Mouse (Mus musculus) forebrain, embryonic 14.5 days (tissue): Measurements from ENCODE around the gene Vangl1. TPM values are rescaled to one million over a fixed set of nuclear protein-coding genes. Genes with fewer than 3 reads are reported as not detected.

Experiments used
- ATAC-seq: fragments of 200-750 bp; cut with Nextera tagmentation; 2 replicates; pipeline ENCODE4 v1.8.0; 2017; ENCODE audit warnings: mild to moderate bottlenecking, moderate library complexity
- DNase-seq: peaks from one replicate; pipeline ENCODE4 v3.0.0-alpha.2; 2015; ENCODE audit warnings: low spot score
- H3K27ac ChIP-seq: fragments of 300-500 bp; sonication (generic); 2 replicates; pipeline ENCODE4 v1.5.1; 2014; ENCODE audit warnings: low read depth, mild to moderate bottlenecking, control low read depth, low read length, moderate library complexity
- H3K27me3 ChIP-seq: fragments of 300-500 bp; sonication (generic); replicated peaks from 2 replicates; pipeline ENCODE4 v1.6.1; 2014; ENCODE audit warnings: low read length, control low read depth, mixed read lengths; ENCODE audit not compliant: control insufficient read depth, insufficient read depth
- H3K36me3 ChIP-seq: fragments of 300-500 bp; sonication (generic); 2 replicates; pipeline ENCODE4 v1.6.1; 2014; ENCODE audit warnings: low read length, control low read depth; ENCODE audit not compliant: control insufficient read depth, insufficient read depth
- H3K4me1 ChIP-seq: fragments of 300-500 bp; sonication (generic); 2 replicates; pipeline ENCODE4 v1.6.1; 2014; ENCODE audit warnings: antibody characterized with exemption, low read length, control low read depth; ENCODE audit not compliant: control insufficient read depth, insufficient read depth
- H3K4me2 ChIP-seq: fragments of 300-500 bp; sonication (generic); 2 replicates; pipeline ENCODE4 v1.6.1; 2014; ENCODE audit warnings: mild to moderate bottlenecking, control low read depth, low read length
- H3K4me3 ChIP-seq: fragments of 300-500 bp; sonication (generic); 2 replicates; pipeline ENCODE4 v1.5.1; 2014; ENCODE audit warnings: low read depth, low read length, control low read depth
- H3K9ac ChIP-seq: fragments of 300-500 bp; sonication (generic); 2 replicates; pipeline ENCODE4 v1.6.1; 2014; ENCODE audit warnings: mild to moderate bottlenecking, low read length, control low read depth, moderate library complexity
- H3K9me3 ChIP-seq: fragments of 300-500 bp; sonication (generic); replicated peaks from 2 replicates; pipeline ENCODE4 v1.6.1; 2016; ENCODE audit warnings: low read length, control low read depth, mixed read lengths; ENCODE audit not compliant: control insufficient read depth
- WGBS: fragments of 180-500 bp; shearing (Covaris S2); extraction: QIAGEN DNeasy Blood & Tissue Kit; methylation state at CpG from one replicate; pipeline ENCODE4 v1.1.7; 2014; 5-methylcytosine and 5-hydroxymethylcytosine counted together
- polyA plus RNA-seq: library from polyadenylated mRNA; unstranded; fragments of >200 nt; fragmentation: Nextera tagmentation; extraction: Ambion mirVana; gene quantifications from 2 replicates; pipeline ENCODE4 v1.2.1, GENCODE M21; 2014

The Vangl1 gene
- polyA plus RNA-seq, 1 experiment from 2014 or later = 4.6 TPM

DNA sequence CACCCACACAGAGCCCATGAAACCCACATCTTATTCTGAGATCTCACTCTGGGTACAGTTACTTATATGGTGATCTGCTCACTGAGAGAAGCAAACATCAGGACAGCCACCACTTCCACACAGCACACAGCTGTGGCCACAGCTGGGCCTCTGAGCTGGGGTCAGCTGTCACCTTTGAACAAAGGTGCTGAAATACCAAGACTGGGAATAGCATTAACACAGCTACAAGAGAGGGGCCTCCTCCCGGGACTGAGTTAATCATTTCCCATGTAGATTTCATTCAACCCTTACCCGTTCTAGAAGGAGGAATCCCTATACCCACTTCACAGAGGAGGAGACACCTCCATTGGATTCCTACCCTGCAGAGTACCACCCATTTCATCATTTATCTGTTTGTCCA, 8.7 kb downstream of the Vangl1 start:
- DNase-seq = no peak
- WGBS = 42% methylated on average over 2 of the region's 2 CpGs
- Histone ChIP-seq H3K27me3 (peaks cover 33% of the 10 kb centered on the region), H3K27ac (no peak overlapping the region), H3K4me3 (no peak overlapping the region), H3K9ac (no peak overlapping the region), H3K4me1 (peaks cover 7% of the 10 kb centered on the region), H3K36me3 (no peaks in the 10 kb centered on the region), H3K4me2 (no peak overlapping the region), H3K9me3 (no peaks in the 10 kb centered on the region)
- no peak for ATAC-seq

DNA sequence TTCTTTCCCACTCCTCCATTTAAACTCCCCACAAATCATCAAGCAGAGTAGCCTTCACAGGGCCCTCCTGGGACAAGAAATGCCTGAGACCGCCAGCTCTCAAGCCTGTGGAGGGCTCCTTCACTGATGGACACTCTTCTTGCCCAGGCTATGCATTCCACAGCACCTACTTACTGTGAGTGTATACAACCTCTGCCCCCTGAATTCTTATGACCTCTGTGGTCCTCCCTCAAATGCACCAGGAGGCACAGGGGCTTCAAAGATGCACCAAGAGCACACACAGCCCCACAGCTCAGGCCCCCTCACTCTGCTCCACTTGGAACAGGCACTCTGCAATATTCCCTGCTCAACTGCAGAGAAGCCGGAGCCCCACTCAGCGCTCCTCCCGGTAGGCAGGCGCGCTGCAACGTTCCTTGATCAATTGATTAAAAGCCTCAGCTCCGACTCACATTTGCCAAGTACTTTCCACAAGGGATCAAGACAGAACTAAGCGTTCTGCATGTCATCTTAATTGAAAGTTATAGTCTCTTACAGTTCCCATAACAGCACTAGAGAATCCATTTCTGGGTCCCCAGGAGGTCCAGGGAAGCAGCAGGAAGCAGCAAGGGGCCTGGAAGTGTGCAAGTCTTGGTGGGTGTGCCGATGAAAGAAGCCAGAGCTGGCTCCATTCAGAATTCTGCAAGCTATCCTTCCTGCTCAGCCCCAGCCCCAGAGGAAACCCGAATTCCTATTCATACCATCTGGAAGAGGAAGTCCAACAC, 10.0 kb downstream of the Vangl1 start:
- Histone ChIP-seq H3K36me3 (no peaks in the 10 kb centered on the region), H3K4me3 (no peak overlapping the region), H3K9ac (no peak overlapping the region; the same call in 1 of the 2 replicates), H3K27ac (0 out of 2 replicates have a peak overlapping the region, but pooled peaks have one; percentile 3), H3K4me2 (peak overlapping the region; percentile 35; the same call in 1 of the 2 replicates), H3K27me3 (peaks cover 28% of the 10 kb centered on the region), H3K4me1 (peaks cover 8% of the 10 kb centered on the region), H3K9me3 (no peaks in the 10 kb centered on the region)
- DNase-seq = peak; percentile 61
- ATAC-seq = peak; percentile 48; the same call in 1 of the 2 replicates
- WGBS = 3% methylated on average over 11 of the region's 11 CpGs

DNA sequence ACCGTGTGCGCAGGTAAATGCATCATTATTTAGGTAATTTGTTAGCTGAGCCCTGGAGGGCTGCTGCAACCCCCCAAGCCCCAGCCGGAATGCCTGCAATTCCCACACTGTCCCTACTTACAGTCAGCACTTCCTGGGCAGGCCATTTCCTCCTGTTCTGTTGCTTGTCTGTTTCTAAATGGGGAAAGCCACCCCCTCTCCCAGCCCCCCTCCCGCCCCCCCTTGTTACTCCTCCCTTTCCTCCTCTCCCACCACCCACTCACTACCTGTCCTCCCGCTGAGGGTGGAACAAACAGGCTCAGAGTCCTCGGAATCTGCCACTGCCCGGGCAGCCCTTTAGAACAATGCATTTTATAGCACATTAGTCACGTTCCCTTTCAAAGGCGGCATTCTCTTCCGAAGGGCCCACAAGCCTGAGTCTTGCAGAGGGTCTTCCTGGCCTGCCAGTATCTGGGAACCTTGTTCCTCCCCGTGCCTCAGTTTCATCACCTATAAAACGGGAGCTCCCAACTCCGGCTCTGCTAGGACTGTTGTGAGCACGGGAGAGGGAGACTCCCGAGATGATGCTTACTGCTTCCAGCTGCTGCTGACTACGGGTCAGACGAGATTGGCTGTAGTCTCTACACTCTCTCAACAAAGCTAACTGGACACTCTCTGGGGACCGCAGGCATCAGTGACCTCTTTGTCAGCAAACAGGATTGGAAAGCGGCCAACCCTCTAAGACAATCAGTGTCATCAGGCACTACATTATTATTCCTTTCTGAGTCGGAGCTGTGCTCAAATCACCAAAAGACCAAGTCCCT, 10.8 kb downstream of the Vangl1 start:
- Histone ChIP-seq H3K4me2 (peak overlapping the region; percentile 35; the same call in 1 of the 2 replicates), H3K4me3 (no peak overlapping the region), H3K4me1 (peaks cover 14% of the 10 kb centered on the region), H3K27me3 (peaks cover 22% of the 10 kb centered on the region), H3K27ac (peak overlapping the region; percentile 3; the same call in 1 of the 2 replicates), H3K9me3 (no peaks in the 10 kb centered on the region), H3K9ac (no peak overlapping the region; the same call in 1 of the 2 replicates), H3K36me3 (no peaks in the 10 kb centered on the region)
- 3% methylated on average over 20 of the region's 20 CpGs for WGBS
- peak; percentile 30 for DNase-seq
- no peak; the same call in 1 of the 2 replicates for ATAC-seq

DNA sequence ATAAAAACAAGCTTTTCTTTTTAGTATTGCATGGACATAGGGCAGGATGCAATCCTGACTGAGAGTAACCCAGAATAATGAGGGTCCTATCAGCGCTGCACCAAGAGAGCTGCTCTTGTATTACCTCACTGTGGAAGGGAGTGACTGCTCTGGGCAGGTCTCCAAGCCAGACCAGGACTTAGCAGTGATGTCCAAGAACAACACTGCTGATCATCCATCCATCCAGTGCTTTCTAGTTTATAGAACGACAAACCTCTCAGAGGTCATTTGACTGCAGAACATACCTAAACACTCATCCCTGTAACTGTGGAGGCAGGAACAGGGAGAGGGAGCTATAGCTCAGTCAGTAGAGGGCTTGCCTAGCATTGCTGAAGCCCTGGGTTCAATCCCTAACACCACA, 11.9 kb downstream of the Vangl1 start:
- H3K4me2 ChIP-seq = no peak overlapping the region
- H3K4me3 ChIP-seq = no peak overlapping the region
- H3K27me3 ChIP-seq = peaks cover 17% of the 10 kb centered on the region
- ATAC-seq (no peak), DNase-seq (no peak)
- H3K9me3 ChIP-seq = no peaks in the 10 kb centered on the region
- 80% methylated on average over 2 of the region's 2 CpGs for WGBS
- H3K36me3 ChIP-seq = no peaks in the 10 kb centered on the region
- H3K9ac ChIP-seq = no peak overlapping the region
- no peak overlapping the region for H3K27ac ChIP-seq
- peaks cover 14% of the 10 kb centered on the region for H3K4me1 ChIP-seq

DNA sequence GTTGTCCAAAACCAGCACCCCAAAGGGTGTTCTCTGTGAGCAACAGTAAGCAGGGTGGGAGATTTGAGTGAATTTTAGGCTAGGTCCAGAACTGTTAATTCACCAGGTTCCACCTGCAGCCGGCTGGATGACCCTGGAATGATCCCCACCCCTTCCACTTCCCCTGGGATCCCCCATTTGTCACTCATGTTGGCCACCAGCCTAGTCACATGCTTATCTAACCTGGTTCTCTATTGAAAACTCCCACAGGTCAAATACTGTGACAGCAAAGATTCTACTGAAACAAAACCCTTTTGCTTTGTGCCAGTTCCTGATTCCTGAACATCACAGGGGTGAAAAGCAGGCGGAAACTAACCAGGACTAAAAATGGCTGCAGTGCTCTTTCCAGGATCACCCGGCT, 12.9 kb downstream of the Vangl1 start:
- no peak for DNase-seq
- Histone ChIP-seq H3K4me3 (no peak overlapping the region), H3K9ac (no peak overlapping the region), H3K36me3 (no peaks in the 10 kb centered on the region), H3K4me2 (no peak overlapping the region), H3K27ac (no peak overlapping the region), H3K4me1 (peaks cover 14% of the 10 kb centered on the region), H3K27me3 (peaks cover 13% of the 10 kb centered on the region), H3K9me3 (no peaks in the 10 kb centered on the region)
- ATAC-seq = no peak
- WGBS = 91% methylated on average over 3 of the region's 3 CpGs

DNA sequence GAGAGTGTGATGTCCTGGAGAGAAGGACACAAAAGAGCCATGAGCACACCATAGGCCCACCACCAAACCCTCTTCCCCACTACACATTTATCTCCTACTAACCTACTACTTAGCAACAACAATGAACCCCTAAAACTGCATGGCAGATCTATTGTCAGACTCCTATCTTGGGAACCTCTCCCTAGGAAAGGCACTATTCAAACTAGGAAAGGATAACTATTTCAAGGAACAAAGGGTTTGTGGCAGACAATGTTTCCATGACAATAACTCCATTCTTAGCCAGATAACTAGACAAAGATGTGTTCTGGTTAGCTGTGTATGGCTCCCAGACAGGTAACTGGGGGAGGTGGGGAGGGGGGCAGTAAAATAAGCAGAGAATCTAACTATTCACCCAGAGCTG, 13.9 kb downstream of the Vangl1 start:
- Histone ChIP-seq H3K9me3 (no peaks in the 10 kb centered on the region), H3K36me3 (no peaks in the 10 kb centered on the region), H3K27ac (no peak overlapping the region), H3K9ac (no peak overlapping the region), H3K4me2 (no peak overlapping the region), H3K27me3 (peaks cover 11% of the 10 kb centered on the region; the same call in 1 of the 2 replicates), H3K4me3 (no peak overlapping the region), H3K4me1 (peaks cover 14% of the 10 kb centered on the region)
- ATAC-seq (no peak), DNase-seq (no peak)

DNA sequence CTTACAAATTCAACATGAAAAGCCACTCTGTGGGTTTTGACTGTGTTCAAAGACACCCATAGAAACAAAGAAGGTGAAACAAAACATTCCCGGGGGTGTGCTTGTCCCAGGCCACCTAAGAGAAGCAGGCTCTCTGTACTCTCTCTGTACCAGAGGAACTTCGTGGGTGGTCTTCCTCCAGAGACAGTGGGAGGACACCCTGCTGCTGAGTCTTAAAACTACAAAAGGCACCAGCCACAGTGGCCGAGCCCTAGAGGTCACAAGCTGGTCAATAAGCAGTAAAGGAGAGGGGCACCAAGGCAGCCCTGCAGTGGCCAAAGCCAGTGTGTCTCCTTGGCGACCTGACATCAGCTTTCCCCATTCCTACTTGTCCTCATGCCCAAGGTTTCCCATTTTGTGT, 14.5 kb downstream of the Vangl1 start:
- Histone ChIP-seq H3K27ac (no peak overlapping the region), H3K9ac (no peak overlapping the region), H3K4me3 (no peak overlapping the region), H3K27me3 (peaks cover 11% of the 10 kb centered on the region; the same call in 1 of the 2 replicates), H3K4me1 (peaks cover 14% of the 10 kb centered on the region), H3K36me3 (no peaks in the 10 kb centered on the region), H3K4me2 (no peak overlapping the region), H3K9me3 (no peaks in the 10 kb centered on the region)
- WGBS = 3% methylated on average over 4 of the region's 4 CpGs
- DNase-seq (no peak), ATAC-seq (no peak)

DNA sequence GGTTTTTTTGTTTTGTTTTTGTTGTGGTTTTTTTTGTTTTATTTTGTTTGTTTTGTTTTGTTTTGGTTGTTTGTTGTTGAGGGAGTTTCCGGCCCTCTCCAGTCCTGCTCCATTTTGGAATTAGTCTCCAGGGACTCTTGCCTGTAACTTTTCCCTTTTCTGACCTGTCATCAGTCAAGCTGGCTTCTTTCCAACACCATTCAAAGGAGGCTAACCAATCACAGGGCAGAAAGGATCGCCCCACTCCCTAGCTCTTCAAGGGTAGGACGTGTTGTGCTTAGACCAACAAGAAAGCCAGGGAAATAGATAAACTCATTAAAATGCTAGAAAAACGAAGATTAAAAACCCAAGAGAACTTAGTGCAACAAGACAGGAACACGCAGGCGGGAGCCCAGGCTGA, 15.5 kb downstream of the Vangl1 start:
- H3K4me3 ChIP-seq = no peak overlapping the region
- peaks cover 9% of the 10 kb centered on the region for H3K4me1 ChIP-seq
- no peak overlapping the region for H3K9ac ChIP-seq
- WGBS = 7% methylated on average over 6 of the region's 6 CpGs
- peaks cover 11% of the 10 kb centered on the region; the same call in 1 of the 2 replicates for H3K27me3 ChIP-seq
- H3K4me2 ChIP-seq = 0 out of 2 replicates have a peak overlapping the region, but pooled peaks have one; percentile 9
- no peaks in the 10 kb centered on the region for H3K36me3 ChIP-seq
- no peaks in the 10 kb centered on the region for H3K9me3 ChIP-seq
- no peak overlapping the region for H3K27ac ChIP-seq
- ATAC-seq (peak; percentile 40; the same call in 1 of the 2 replicates), DNase-seq (peak; percentile 50)
